Mouse (Mus musculus) thymus, postnatal 4 days (tissue): Measurements from ENCODE around the gene Pycard.
A peak's percentile ranks its signal among the peaks of the same experiment; 100 is the strongest.
"Not testable (repeated sequence)": the region's sequence is repeated elsewhere in the genome, so short reads cannot be mapped to it uniquely, and the experiment has no call there.

ENCODE experiments used
- DNase-seq: peaks from one replicate; pipeline ENCODE4 v3.0.0; 2021

Gene Pycard

GRCm38 (mm10) chr7:127993341-127993977 is at the start of gene Pycard:
TSS of gene Pycard (minus strand) at chr7:127993867.
- DNase-seq = peak; percentile 78

- DNase-seq = not testable (repeated sequence)
Observed at GRCm38 (mm10) chr7:128042161-128042820, 48.6 kb upstream of the Pycard start.

GRCm38 (mm10) chr7:128033616-128034015 is 39.9 kb upstream of the Pycard start:
- DNase-seq = no peak

GRCm38 (mm10) chr7:128032989-128033293 is 39.3 kb upstream of the Pycard start:
- DNase-seq = no peak

GRCm38 (mm10) chr7:128032290-128032988 is 38.8 kb upstream of the Pycard start:
- no peak for DNase-seq

GRCm38 (mm10) chr7:128031403-128031976 is 37.8 kb upstream of the Pycard start:
- DNase-seq = no peak

- no peak for DNase-seq
Observed at GRCm38 (mm10) chr7:128025381-128025780, 31.7 kb upstream of the Pycard start.

- no peak for DNase-seq
Observed at GRCm38 (mm10) chr7:128024932-128025331, 31.3 kb upstream of the Pycard start.

- DNase-seq = no peak
Observed at GRCm38 (mm10) chr7:128024364-128024763, 30.7 kb upstream of the Pycard start.

GRCm38 (mm10) chr7:128023565-128023964 is 29.9 kb upstream of the Pycard start:
- DNase-seq = no peak

GRCm38 (mm10) chr7:128022974-128023373 is 29.3 kb upstream of the Pycard start:
- peak; percentile 54 for DNase-seq

GRCm38 (mm10) chr7:128019187-128019586 is 25.5 kb upstream of the Pycard start:
- DNase-seq = no peak

GRCm38 (mm10) chr7:128018275-128018674 is 24.6 kb upstream of the Pycard start:
- no peak for DNase-seq

- DNase-seq = no peak
Observed at GRCm38 (mm10) chr7:128016650-128017049, 23.0 kb upstream of the Pycard start.

- not testable (repeated sequence) for DNase-seq
Observed at GRCm38 (mm10) chr7:128016134-128016533, 22.5 kb upstream of the Pycard start.

- peak; percentile 38 for DNase-seq
Observed at GRCm38 (mm10) chr7:128013116-128013515, 19.4 kb upstream of the Pycard start.

- peak; percentile 64 for DNase-seq
Observed at GRCm38 (mm10) chr7:128012136-128012780, 18.6 kb upstream of the Pycard start.

GRCm38 (mm10) chr7:128009715-128010340 is 16.2 kb upstream of the Pycard start:
- DNase-seq = peak; percentile 37

GRCm38 (mm10) chr7:128006193-128006592 is 12.5 kb upstream of the Pycard start:
- no peak for DNase-seq

GRCm38 (mm10) chr7:128004487-128005362 is 11.1 kb upstream of the Pycard start:
- peak; percentile 80 for DNase-seq

GRCm38 (mm10) chr7:128004150-128004486 is 10.5 kb upstream of the Pycard start:
- no peak for DNase-seq

GRCm38 (mm10) chr7:128003688-128004087 is 10.0 kb upstream of the Pycard start, which contains the start of gene Trim72:
TSS of gene Trim72 (plus strand) at chr7:128003949.
- no peak for DNase-seq
